Mouse (Mus musculus) lung, adult 18-20 months (tissue): ENCODE measurements around the gene Ctcf.

ENCODE experiments used
- DNase-seq, 2 experiments: peaks; one replicate each; pipeline ENCODE4 v3.0.0; 2022; ENCODE audit warnings: mixed read lengths in 2 of 2

Ctcf gene

GRCm38 (mm10) chr8:105677891-105678290 lies 41.5 kb downstream of the Ctcf start:
- DNase-seq = no peak

DNA sequence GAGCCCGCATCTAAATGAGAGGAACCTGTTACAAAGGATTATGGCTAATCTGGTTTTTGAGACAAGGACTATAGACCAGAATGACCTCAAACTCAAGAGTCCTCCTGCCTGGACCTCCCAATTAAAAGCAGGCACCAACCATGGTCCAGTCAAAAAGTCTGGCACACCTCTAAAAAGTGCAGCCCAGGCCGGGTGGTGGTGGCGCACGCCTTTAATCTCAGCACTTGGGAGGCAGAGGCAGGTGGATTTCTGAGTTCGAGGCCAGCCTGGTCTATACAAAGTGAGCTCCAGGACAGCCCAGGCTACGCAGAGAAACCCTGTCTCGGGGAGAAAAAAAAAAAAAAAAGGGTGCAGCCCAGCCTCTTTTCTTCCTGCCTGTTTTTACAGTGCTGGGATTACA lies 49.0 kb downstream of the Ctcf start:
- DNase-seq = no peak

GRCm38 (mm10) chr8:105685796-105686308 lies 49.5 kb downstream of the Ctcf start, which contains the start of gene Carmil2:
Carmil2 (plus strand) TSS chr8:105686274.
- DNase-seq = peak; percentile 64 to 69

GRCm38 (mm10) chr8:105686551-105686950 lies 50.2 kb downstream of the Ctcf start:
- no peak for DNase-seq

GRCm38 (mm10) chr8:105687512-105687911 lies 51.1 kb downstream of the Ctcf start:
- DNase-seq = no peak

DNA sequence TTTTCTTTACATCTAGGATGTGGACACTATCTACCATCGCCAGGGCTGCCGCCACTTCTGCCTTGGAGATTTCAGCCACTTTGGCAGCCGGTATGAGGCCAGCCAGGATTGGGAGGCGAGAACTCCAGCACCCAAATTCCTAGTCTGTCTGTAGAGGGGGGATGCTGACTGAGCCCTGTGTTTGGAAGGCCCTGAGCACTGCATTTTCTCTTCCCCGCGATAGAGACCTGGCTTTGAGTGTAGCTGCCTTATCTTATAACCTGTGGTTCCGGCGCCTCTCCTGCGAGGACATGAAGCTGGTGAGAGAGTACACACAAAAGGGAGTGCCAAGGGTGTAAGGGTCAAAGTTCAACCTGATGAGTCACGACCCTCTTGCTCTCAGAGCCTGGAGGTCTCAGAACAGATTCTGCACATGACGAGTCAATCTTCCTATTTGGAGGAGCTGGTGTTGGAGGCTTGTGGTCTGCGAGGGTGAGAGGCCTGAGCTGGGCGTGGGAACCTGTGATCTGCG lies 51.9 kb downstream of the Ctcf start:
- no peak for DNase-seq

DNA sequence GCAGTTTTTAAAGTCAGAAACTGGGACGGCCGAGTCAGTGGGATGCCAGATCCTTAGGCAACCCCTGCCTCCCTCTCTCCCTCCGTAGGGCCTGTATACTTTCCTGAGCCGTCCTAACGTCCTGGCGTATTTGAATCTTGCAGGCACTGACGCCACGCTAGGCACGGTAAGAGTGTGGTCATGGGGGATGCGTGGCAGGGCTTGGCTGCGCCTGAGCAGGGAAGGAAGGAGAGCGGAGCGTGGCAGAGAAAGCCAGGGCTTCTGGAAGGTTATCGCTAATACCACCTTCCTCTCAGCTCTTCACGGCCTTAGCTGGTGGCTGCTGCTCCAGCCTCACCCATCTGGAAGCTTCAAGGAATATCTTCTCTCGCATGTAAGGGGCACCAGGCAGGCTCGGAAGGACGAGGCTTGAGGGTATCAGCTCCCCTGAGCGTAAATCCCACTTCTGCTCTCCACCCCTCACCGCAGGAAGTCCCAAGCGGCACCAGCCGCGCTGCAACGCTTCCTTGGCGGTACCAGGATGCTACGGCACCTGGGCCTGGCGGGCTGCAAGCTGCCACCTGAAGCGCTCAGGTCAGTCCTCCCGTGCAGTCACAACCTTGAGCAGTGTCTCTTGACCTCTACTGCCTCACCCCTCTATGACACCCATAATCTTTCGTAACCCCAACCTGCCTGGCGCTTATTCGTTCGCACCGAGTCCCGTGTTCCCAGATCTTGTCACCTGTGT lies 53.1 kb downstream of the Ctcf start:
- DNase-seq = no peak

DNA sequence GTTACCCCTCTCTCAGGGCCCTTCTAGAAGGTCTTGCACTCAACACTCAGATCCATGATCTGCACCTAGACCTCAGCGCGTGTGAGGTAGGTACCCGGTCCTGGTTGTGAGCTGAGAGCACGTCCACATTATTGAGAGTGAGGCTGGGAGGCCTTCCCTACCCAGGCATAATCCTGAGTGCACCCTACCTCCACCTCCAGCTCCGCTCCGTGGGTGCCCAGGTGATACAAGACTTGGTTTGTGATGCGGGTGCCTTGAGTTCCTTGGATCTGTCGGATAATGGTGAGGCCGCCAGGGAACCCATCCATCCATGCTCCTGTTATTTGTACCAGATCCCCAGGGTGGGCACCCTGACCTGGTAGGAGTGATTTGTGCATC lies 53.6 kb downstream of the Ctcf start:
- DNase-seq = no peak

- no peak for DNase-seq
Observed at GRCm38 (mm10) chr8:105690978-105691377, 54.6 kb downstream of the Ctcf start.

DNA sequence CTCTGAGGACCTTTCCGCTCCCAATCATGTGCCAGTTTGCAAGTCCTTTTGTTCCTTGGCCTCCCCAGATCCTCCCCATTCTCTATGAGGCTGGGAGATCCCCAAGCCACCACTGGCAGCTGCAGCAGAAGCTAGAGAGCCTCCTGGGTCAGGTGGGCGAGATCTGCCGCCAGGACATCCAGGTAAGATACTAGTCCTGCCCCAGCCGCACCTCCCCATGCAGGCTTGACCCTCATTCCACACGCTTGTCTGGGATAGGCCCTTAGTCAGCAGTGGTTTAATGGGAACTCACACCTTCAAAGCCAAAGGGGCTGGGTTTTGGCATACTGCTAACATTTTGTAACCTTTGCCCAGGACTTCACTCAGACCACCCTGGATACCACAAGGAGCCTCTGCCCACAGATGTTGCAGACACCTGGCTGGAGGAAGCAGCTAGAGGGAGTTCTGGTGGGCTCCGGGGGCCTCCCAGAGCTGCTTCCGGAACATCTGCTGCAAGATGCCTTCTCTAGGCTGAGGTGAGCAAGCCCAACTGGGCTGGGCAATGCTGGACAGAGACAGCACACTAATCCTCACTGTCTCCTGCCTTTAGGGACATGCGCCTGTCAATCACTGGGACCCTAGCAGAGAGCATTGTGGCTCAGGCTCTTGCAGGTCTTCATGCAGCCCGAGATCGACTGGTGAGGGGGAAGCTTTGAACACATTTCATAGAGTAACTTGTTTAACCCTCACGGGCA lies 56.2 kb downstream of the Ctcf start:
- DNase-seq = no peak

DNA sequence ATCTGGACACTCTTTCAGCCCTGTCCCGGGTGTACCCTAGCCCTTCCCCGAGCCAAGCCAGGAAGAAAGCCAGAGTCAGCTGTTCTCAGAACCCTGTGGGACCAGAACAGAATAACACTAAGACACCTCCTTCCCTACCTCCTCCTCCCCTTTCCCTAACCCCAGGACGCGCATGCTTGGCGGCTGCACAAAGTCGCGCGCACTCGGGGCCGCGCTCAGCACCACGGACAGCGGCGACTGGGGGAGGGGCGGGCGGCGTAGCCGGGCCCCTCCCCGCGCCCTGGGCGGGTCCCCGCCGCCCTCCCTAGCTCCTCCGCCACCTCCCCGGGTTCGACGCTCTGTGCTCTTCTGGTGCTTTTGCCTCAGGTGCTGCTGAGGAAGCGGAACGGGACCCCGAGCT lies 57.3 kb downstream of the Ctcf start:
- peak; percentile 40 to 50 for DNase-seq

DNA sequence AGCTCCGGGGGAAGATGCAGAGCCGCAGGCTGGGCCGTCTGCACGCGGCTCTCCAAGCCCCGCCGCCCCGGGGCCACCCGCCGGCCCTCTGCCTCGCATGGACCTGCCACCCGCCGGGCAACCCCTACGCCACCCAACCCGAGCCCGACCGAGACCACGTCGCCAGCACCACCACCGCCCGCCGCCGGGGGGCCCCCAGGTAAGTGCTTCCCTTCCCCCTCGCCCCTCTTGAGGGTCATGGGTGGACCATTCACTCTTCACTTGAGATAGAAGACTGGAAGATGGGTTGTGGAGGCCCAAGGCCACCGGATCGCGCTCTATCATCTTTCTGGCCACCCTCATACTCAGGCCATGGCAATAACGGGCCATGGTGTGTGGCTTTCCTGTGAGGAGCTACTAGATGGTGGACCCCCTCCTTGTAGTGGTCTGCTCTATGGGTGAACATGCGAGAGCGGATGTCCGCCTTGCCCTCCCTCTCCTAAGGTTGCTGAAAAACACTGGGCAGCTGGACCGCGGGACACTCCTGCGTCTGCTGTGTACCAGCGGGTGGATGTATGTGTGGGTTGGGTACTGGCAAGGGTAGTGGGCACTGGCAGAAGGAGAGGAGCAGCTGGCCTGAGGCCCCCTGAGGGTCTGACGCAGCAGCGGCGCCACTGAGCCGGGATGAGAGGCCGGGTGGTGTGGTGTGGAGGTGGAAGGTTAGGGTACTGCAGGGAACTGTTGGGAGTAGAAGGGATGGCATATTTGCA lies 57.9 kb downstream of the Ctcf start:
- DNase-seq = no peak

DNA sequence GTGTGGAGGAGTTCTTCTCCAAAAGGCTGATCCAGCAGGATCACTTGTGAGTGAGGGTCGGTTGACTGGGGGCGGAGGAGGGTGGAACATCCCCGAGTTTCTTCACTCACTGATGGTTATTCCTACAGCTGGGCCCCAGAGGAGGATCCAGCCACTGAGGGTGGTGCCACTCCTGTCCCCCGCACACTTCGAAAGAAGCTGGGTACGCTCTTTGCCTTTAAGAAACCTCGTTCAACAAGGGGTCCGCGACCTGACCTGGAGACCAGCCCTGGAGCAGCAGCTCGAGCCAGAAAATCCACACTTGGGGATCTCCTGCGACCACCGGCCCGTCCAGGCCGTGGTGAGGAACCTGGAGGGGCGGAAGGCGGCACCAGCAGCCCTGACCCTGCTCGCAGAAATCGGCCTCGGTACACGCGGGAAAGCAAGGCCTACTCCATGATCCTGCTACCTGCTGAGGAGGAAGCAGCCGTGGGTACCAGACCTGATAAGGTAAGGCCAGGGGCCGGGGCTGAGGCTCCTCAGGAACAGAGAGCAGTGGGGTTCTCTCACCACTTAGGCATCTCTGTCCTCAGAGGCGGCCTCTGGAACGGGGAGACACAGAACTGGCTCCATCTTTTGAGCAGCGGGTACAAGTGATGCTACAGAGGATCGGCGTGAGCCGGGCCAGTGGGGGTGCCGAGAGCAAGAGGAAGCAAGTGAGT lies 58.9 kb downstream of the Ctcf start:
- DNase-seq = no peak

DNA sequence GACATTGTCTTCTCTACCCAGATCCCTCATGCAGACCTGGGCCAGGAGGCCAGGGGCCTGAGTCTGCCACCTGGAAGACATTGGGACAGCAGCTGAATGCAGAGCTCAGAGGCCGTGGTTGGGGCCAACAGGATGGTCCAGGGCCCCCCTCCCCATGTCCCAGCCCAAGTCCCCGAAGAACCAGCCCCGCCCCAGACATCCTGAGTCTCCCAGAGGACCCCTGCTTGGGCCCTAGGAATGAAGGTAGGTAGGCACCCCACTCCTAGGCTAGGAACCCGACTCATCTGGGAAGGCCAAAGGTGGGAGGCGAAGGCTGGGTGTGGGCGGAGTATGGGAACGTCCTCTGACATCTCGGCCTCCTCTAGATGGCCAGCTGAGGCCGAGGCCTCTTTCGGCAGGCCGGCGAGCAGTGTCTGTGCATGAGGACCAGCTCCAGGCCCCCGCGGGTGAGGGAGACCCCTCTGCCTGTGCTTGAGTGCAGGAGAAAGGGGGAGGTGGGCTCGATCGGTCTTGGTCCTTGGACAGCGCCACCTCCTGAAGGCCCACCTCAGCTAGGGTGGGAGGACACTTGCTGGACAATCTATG lies 60.9 kb downstream of the Ctcf start:
- no peak for DNase-seq

GRCm38 (mm10) chr8:105698734-105699133 lies 62.4 kb downstream of the Ctcf start:
- no peak for DNase-seq

DNA sequence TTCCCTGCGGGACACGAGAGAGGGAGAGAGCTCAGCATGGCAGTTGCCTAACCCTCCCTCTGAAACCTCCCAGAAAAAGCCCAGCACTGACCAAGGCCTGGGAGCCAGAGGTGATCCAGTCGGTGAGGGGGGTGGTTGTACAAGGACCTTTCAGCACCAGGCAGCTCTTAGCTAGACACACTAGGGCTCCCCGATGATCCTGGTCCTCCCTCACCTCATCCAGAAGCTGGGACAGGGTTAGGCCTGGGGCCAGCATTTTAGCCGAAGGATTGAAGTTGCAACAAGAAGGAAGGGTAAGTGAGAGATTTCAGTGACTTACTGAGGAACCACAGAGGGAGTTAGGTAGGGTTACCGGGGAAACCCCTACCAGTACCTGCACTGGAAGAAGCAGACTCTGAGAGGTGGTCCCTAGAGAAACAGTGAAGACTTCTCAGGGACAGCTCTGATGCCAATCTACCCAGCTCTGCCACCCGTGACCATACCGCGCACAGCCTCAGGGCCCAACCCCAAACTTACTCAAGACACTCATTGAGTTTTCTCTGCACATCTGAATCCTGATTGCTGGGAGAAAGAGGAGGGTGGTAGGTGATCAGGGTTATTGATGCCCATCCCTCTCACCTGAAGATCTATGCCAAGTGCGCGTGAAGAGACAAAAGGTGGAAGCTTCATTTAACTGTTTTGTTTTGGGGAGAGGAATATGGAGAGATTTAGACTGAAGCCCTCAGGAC lies 63.3 kb downstream of the Ctcf start:
- DNase-seq = no peak

GRCm38 (mm10) chr8:105700566-105700965 lies 64.2 kb downstream of the Ctcf start:
- peak; percentile 66 to 76 for DNase-seq

- peak; percentile 93 to 95 for DNase-seq
Observed at GRCm38 (mm10) chr8:105700966-105701824, 64.8 kb downstream of the Ctcf start, which contains the start of the genes Acd and Pard6a. Acd (minus strand) TSS chr8:105701102. Pard6a (plus strand) TSS chr8:105701148.

- no peak for DNase-seq
Observed at GRCm38 (mm10) chr8:105702001-105702401, 65.6 kb downstream of the Ctcf start.

GRCm38 (mm10) chr8:105702731-105703415 lies 66.5 kb downstream of the Ctcf start:
- DNase-seq = no peak
